Mouse (Mus musculus): ENCODE results near the gene Repin1. TPM values are rescaled to one million over a fixed set of nuclear protein-coding genes. Genes with fewer than 3 reads are reported as not detected.

The Repin1 gene
- polyA plus RNA-seq, 1 experiment: 49.2 TPM

- H3K4me3 ChIP-seq (ENCODE audit: insufficient read depth, low read depth, low read length): no peak overlapping the region
- TF ChIP-seq CTCF (conservative IDR thresholded peaks at IDR 0.05; ENCODE audit: insufficient read depth, insufficient read length, low read depth, low read length): no peak
- no peak for TF ChIP-seq POLR2A (IDR thresholded peaks at IDR 0.05; ENCODE audit: low read depth, low read length)
- H3K27ac ChIP-seq (ENCODE audit: insufficient read depth, low read depth, low read length): peak overlapping the region; percentile 63
- peak; percentile 68 for DNase-seq
- no peaks in the 10 kb centered on the region for H3K27me3 ChIP-seq (replicated peaks; ENCODE audit: control insufficient read depth, insufficient read depth, low read length)
- WGBS: 27% methylated on average over 7 of the region's 8 CpGs
- peaks cover 43% of the 10 kb centered on the region for H3K4me1 ChIP-seq (ENCODE audit: control insufficient read depth, insufficient read depth, low read length)
- no peaks in the 10 kb centered on the region for H3K36me3 ChIP-seq (ENCODE audit: control insufficient read depth, insufficient read depth, low read length)
These were observed 24.4 kb upstream of the Repin1 start for GRCm38 (mm10) chr6:48569065-48569807.

GRCm38 (mm10) chr6:48572014-48572413 is 21.7 kb upstream of the Repin1 start:
- Histone ChIP-seq H3K36me3 (ENCODE audit: control insufficient read depth, insufficient read depth, low read length) (no peaks in the 10 kb centered on the region), H3K27ac (ENCODE audit: insufficient read depth, low read depth, low read length) (peak overlapping the region; percentile 58), H3K27me3 (replicated peaks; ENCODE audit: control insufficient read depth, insufficient read depth, low read length) (no peaks in the 10 kb centered on the region), H3K4me3 (ENCODE audit: insufficient read depth, low read depth, low read length) (peak overlapping the region; percentile 8), H3K4me1 (ENCODE audit: control insufficient read depth, insufficient read depth, low read length) (peaks cover 28% of the 10 kb centered on the region)
- TF ChIP-seq POLR2A (IDR thresholded peaks at IDR 0.05; ENCODE audit: low read depth, low read length) (no peak), CTCF (conservative IDR thresholded peaks at IDR 0.05; ENCODE audit: insufficient read depth, insufficient read length, low read depth, low read length) (no peak)
- no peak for DNase-seq
- 91% methylated on average over 5 of the region's 5 CpGs for WGBS

- Histone ChIP-seq H3K4me3 (ENCODE audit: insufficient read depth, low read depth, low read length) (peak within 1 kb of the TSS; percentile 8), H3K27ac (ENCODE audit: insufficient read depth, low read depth, low read length) (peak within 1 kb of the TSS; percentile 58), H3K36me3 (ENCODE audit: control insufficient read depth, insufficient read depth, low read length) (no peaks in the 10 kb centered on the region), H3K4me1 (ENCODE audit: control insufficient read depth, insufficient read depth, low read length) (peaks cover 26% of the 10 kb centered on the region), H3K27me3 (replicated peaks; ENCODE audit: control insufficient read depth, insufficient read depth, low read length) (no peaks in the 10 kb centered on the region)
- 22% methylated on average over 6 of the region's 6 CpGs for WGBS
- TF ChIP-seq POLR2A (IDR thresholded peaks at IDR 0.05; ENCODE audit: low read depth, low read length) (no peak), CTCF (conservative IDR thresholded peaks at IDR 0.05; ENCODE audit: insufficient read depth, insufficient read length, low read depth, low read length) (no peak)
- peak; percentile 80 for DNase-seq
These were observed 21.1 kb upstream of the Repin1 start, which contains the start of gene Rarres2 for GRCm38 (mm10) chr6:48572572-48573061. Gene Rarres2, minus strand, starts transcription at chr6:48572789.

GRCm38 (mm10) chr6:48573280-48573679 is 20.4 kb upstream of the Repin1 start:
- peaks cover 21% of the 10 kb centered on the region for H3K4me1 ChIP-seq (ENCODE audit: control insufficient read depth, insufficient read depth, low read length)
- TF ChIP-seq POLR2A (IDR thresholded peaks at IDR 0.05; ENCODE audit: low read depth, low read length): no peak
- TF ChIP-seq CTCF (conservative IDR thresholded peaks at IDR 0.05; ENCODE audit: insufficient read depth, insufficient read length, low read depth, low read length): no peak
- H3K27me3 ChIP-seq (replicated peaks; ENCODE audit: control insufficient read depth, insufficient read depth, low read length): no peaks in the 10 kb centered on the region
- H3K4me3 ChIP-seq (ENCODE audit: insufficient read depth, low read depth, low read length): no peak overlapping the region
- peak; percentile 56 for DNase-seq
- 52% methylated on average over 10 of the region's 10 CpGs for whole genome bisulfite sequencing
- H3K27ac ChIP-seq (ENCODE audit: insufficient read depth, low read depth, low read length): no peak overlapping the region
- H3K36me3 ChIP-seq (ENCODE audit: control insufficient read depth, insufficient read depth, low read length): no peaks in the 10 kb centered on the region

- no peak for DNase-seq
- H3K4me3 ChIP-seq (ENCODE audit: insufficient read depth, low read depth, low read length): no peak overlapping the region
- WGBS: 74% methylated on average over 3 of the region's 3 CpGs
- TF ChIP-seq CTCF (conservative IDR thresholded peaks at IDR 0.05; ENCODE audit: insufficient read depth, insufficient read length, low read depth, low read length) (no peak), POLR2A (IDR thresholded peaks at IDR 0.05; ENCODE audit: low read depth, low read length) (no peak)
- H3K36me3 ChIP-seq (ENCODE audit: control insufficient read depth, insufficient read depth, low read length): no peaks in the 10 kb centered on the region
- no peak overlapping the region for H3K27ac ChIP-seq (ENCODE audit: insufficient read depth, low read depth, low read length)
- peaks cover 15% of the 10 kb centered on the region for H3K4me1 ChIP-seq (ENCODE audit: control insufficient read depth, insufficient read depth, low read length)
- H3K27me3 ChIP-seq (replicated peaks; ENCODE audit: control insufficient read depth, insufficient read depth, low read length): no peaks in the 10 kb centered on the region
These were observed 19.7 kb upstream of the Repin1 start for GRCm38 (mm10) chr6:48573981-48574380.

GRCm38 (mm10) chr6:48578736-48579135 is 14.9 kb upstream of the Repin1 start:
- no peaks in the 10 kb centered on the region for H3K27me3 ChIP-seq (replicated peaks; ENCODE audit: control insufficient read depth, insufficient read depth, low read length)
- peaks cover 4% of the 10 kb centered on the region; the same call in 1 of the 2 replicates for H3K4me1 ChIP-seq (ENCODE audit: control insufficient read depth, insufficient read depth, low read length)
- WGBS: 32% methylated on average over 5 of the region's 5 CpGs
- TF ChIP-seq CTCF (conservative IDR thresholded peaks at IDR 0.05; ENCODE audit: insufficient read depth, insufficient read length, low read depth, low read length) (no peak), POLR2A (IDR thresholded peaks at IDR 0.05; ENCODE audit: low read depth, low read length) (no peak)
- no peaks in the 10 kb centered on the region for H3K36me3 ChIP-seq (ENCODE audit: control insufficient read depth, insufficient read depth, low read length)
- no peak overlapping the region for H3K4me3 ChIP-seq (ENCODE audit: insufficient read depth, low read depth, low read length)
- peak overlapping the region; percentile 52 for H3K27ac ChIP-seq (ENCODE audit: insufficient read depth, low read depth, low read length)
- DNase-seq: no peak

- H3K36me3 ChIP-seq (ENCODE audit: control insufficient read depth, insufficient read depth, low read length): no peaks in the 10 kb centered on the region
- no peak for TF ChIP-seq POLR2A (IDR thresholded peaks at IDR 0.05; ENCODE audit: low read depth, low read length)
- TF ChIP-seq CTCF (conservative IDR thresholded peaks at IDR 0.05; ENCODE audit: insufficient read depth, insufficient read length, low read depth, low read length): no peak
- no peaks in the 10 kb centered on the region for H3K27me3 ChIP-seq (replicated peaks; ENCODE audit: control insufficient read depth, insufficient read depth, low read length)
- H3K4me1 ChIP-seq (ENCODE audit: control insufficient read depth, insufficient read depth, low read length): peaks cover 4% of the 10 kb centered on the region; the same call in 1 of the 2 replicates
- peak; percentile 49 for DNase-seq
- H3K4me3 ChIP-seq (ENCODE audit: insufficient read depth, low read depth, low read length): no peak overlapping the region
- peak overlapping the region; percentile 52 for H3K27ac ChIP-seq (ENCODE audit: insufficient read depth, low read depth, low read length)
- 21% methylated on average over 5 of the region's 5 CpGs for WGBS
These were observed 14.5 kb upstream of the Repin1 start for GRCm38 (mm10) chr6:48579215-48579648.

Measured in kidney, adult 2 months (tissue).